Mouse (Mus musculus) monocyte, adult 2 months (primary cell): Measurements from ENCODE around the gene Slc25a29.
A peak's percentile ranks its signal among the peaks of the same experiment; 100 is the strongest.

ENCODE experiments used
- DNase-seq, 2 experiments: peaks; one replicate each; pipeline ENCODE4 v3.0.0; 2022; ENCODE audit warnings: low spot score in 2 of 2, low read depth in 1 of 2

Slc25a29 gene

GRCm38 (mm10) chr12:108804388-108804787 is 31.3 kb downstream of the Slc25a29 start:
- no peak for DNase-seq

- no peak for DNase-seq
These were observed 34.1 kb downstream of the Slc25a29 start for GRCm38 (mm10) chr12:108801613-108802012.

- DNase-seq, result no peak
These were observed 40.6 kb downstream of the Slc25a29 start for GRCm38 (mm10) chr12:108794979-108795537.

- peak; percentile 21 to 58 for DNase-seq
These were observed 41.5 kb downstream of the Slc25a29 start for GRCm38 (mm10) chr12:108794078-108794711.

- DNase-seq, result peak in 1 of 2 experiments; percentile 5
These were observed 42.2 kb downstream of the Slc25a29 start for GRCm38 (mm10) chr12:108793453-108793941.

GRCm38 (mm10) chr12:108792546-108793452 is 42.9 kb downstream of the Slc25a29 start, which contains the start of gene Yy1:
Gene Yy1, plus strand, starts transcription at chr12:108792973.
- peak; percentile 96 to 99 for DNase-seq

- peak; percentile 34 to 58 for DNase-seq
These were observed 43.5 kb downstream of the Slc25a29 start for GRCm38 (mm10) chr12:108792152-108792545.

GRCm38 (mm10) chr12:108787329-108787728 is 48.4 kb downstream of the Slc25a29 start:
- DNase-seq, result no peak

- DNase-seq, result no peak
These were observed 50.5 kb downstream of the Slc25a29 start for GRCm38 (mm10) chr12:108785161-108785560.

GRCm38 (mm10) chr12:108780108-108780877 is 55.4 kb downstream of the Slc25a29 start:
- DNase-seq, result no peak
